1 mouse cellular context compared by ENCODE assay signal in genomic region chr3:67429999-67430380, GRCm38 (mm10).
TF ChIP-seq lines count a peak whose summit lies in the region.

TSS of gene Gfm1 (plus strand) at chr3:67430096.

TF ChIP-seq in CH12.LX, 34 proteins besides CTCF, POLR2A, EP300 and RAD21 (continued from another document):
- TF ChIP-seq MYC (IDR thresholded peaks at IDR 0.05; ENCODE audit: low read depth, low read length), result peak; percentile 68; the same call in 1 of the 2 replicates
